Mouse (Mus musculus) liver, embryonic 11.5 days (tissue): ENCODE measurements around the gene Thrb. TPM values are rescaled to one million over a fixed set of nuclear protein-coding genes. Genes with fewer than 3 reads are reported as not detected.

Experiments used
- ATAC-seq: fragments of 200-750 bp; cut with Nextera tagmentation; replicated peaks from 2 replicates; pipeline ENCODE4 v1.8.0; 2017; ENCODE audit warnings: moderate number of reproducible peaks, mild to moderate bottlenecking, moderate TSS enrichment, moderate library complexity; ENCODE audit not compliant: low FRiP score
- DNase-seq: peaks from one replicate; pipeline ENCODE4 v3.0.0-alpha.2; 2017; ENCODE audit warnings: low spot score
- H3K27ac ChIP-seq: fragments of 300-500 bp; sonication (generic); 2 replicates; pipeline ENCODE4 v1.5.1; 2014; ENCODE audit warnings: mild to moderate bottlenecking, low read depth, low read length, control low read depth
- H3K27me3 ChIP-seq: fragments of 300-500 bp; sonication (generic); replicated peaks from 2 replicates; pipeline ENCODE4 v1.6.1; 2014; ENCODE audit warnings: low read length, mixed read lengths; ENCODE audit not compliant: control insufficient read depth, insufficient read depth
- H3K36me3 ChIP-seq: fragments of 300-500 bp; sonication (generic); 2 replicates; pipeline ENCODE4 v1.6.1; 2014; ENCODE audit warnings: mild to moderate bottlenecking, low read length, moderate library complexity, mixed read lengths; ENCODE audit not compliant: control insufficient read depth, insufficient read depth
- H3K4me1 ChIP-seq: fragments of 300-500 bp; sonication (generic); replicated peaks from 2 replicates; pipeline ENCODE4 v1.6.1; 2014; ENCODE audit warnings: low read length, mixed read lengths; ENCODE audit not compliant: control insufficient read depth, insufficient read depth
- H3K4me2 ChIP-seq: fragments of 300-500 bp; sonication (generic); 2 replicates; pipeline ENCODE4 v1.6.1; 2014; ENCODE audit warnings: mild to moderate bottlenecking, control low read depth, moderate library complexity
- H3K4me3 ChIP-seq: fragments of 300-500 bp; sonication (generic); 2 replicates; pipeline ENCODE4 v1.5.1; 2014; ENCODE audit warnings: low read depth, low read length, control low read depth
- H3K9ac ChIP-seq: fragments of 300-500 bp; sonication (generic); 2 replicates; pipeline ENCODE4 v1.6.1; 2014; ENCODE audit warnings: low read depth, low read length, control low read depth
- H3K9me3 ChIP-seq: fragments of 300-500 bp; sonication (generic); 2 replicates; pipeline ENCODE4 v1.6.1; 2016; ENCODE audit warnings: low read length, inconsistent platforms, mixed read lengths; ENCODE audit not compliant: control insufficient read depth
- WGBS: fragments of 180-500 bp; shearing (Covaris S2); extraction: QIAGEN DNeasy Blood & Tissue Kit; methylation state at CpG from one replicate; pipeline ENCODE4 v1.1.7; 2014; 5-methylcytosine and 5-hydroxymethylcytosine counted together
- polyA plus RNA-seq: library from polyadenylated mRNA; unstranded; fragments of >200 nt; fragmentation: Nextera tagmentation; extraction: Ambion mirVana; gene quantifications from 2 replicates; pipeline ENCODE4 v1.2.1, GENCODE M21; 2014

The Thrb gene
- polyA plus RNA-seq, 1 experiment from 2014 or later: 1.7 TPM

- Histone ChIP-seq H3K9me3 (no peaks in the 10 kb centered on the region), H3K36me3 (no peaks in the 10 kb centered on the region), H3K4me3 (no peak overlapping the region), H3K4me2 (no peak overlapping the region), H3K27ac (no peak overlapping the region), H3K4me1 (no peaks in the 10 kb centered on the region), H3K27me3 (no peaks in the 10 kb centered on the region), H3K9ac (no peak overlapping the region)
- 71% methylated on average over 7 of the region's 7 CpGs for WGBS
- DNase-seq: no peak
- ATAC-seq: no peak
Observed at GRCm38 (mm10) chr14:17822754-17823153, 162.7 kb downstream of the Thrb start.

- Histone ChIP-seq H3K36me3 (no peaks in the 10 kb centered on the region), H3K4me3 (no peak overlapping the region), H3K27ac (no peak overlapping the region), H3K9me3 (no peaks in the 10 kb centered on the region), H3K9ac (no peak overlapping the region), H3K27me3 (no peaks in the 10 kb centered on the region), H3K4me1 (no peaks in the 10 kb centered on the region), H3K4me2 (no peak overlapping the region)
- no peak for DNase-seq
- 69% methylated on average over 6 of the region's 6 CpGs for WGBS
- no peak for ATAC-seq
Observed at GRCm38 (mm10) chr14:17827401-17827800, 167.3 kb downstream of the Thrb start.

GRCm38 (mm10) chr14:17835738-17836137 is 175.7 kb downstream of the Thrb start:
- Histone ChIP-seq H3K4me3 (no peak overlapping the region), H3K36me3 (no peaks in the 10 kb centered on the region), H3K4me1 (no peaks in the 10 kb centered on the region), H3K9ac (no peak overlapping the region), H3K27ac (no peak overlapping the region), H3K4me2 (no peak overlapping the region), H3K27me3 (no peaks in the 10 kb centered on the region), H3K9me3 (no peaks in the 10 kb centered on the region)
- no peak for ATAC-seq
- DNase-seq: no peak
- 80% methylated on average over 1 of the region's 1 CpGs for WGBS

- Histone ChIP-seq H3K4me2 (no peak overlapping the region), H3K4me3 (no peak overlapping the region), H3K9me3 (no peaks in the 10 kb centered on the region), H3K27ac (no peak overlapping the region), H3K36me3 (no peaks in the 10 kb centered on the region), H3K9ac (no peak overlapping the region), H3K27me3 (no peaks in the 10 kb centered on the region), H3K4me1 (no peaks in the 10 kb centered on the region)
- 81% methylated on average over 1 of the region's 1 CpGs for WGBS
- DNase-seq (no peak), ATAC-seq (no peak)
Observed at GRCm38 (mm10) chr14:17836766-17837165, 176.7 kb downstream of the Thrb start.

- Histone ChIP-seq H3K36me3 (no peaks in the 10 kb centered on the region), H3K9ac (no peak overlapping the region), H3K27ac (no peak overlapping the region), H3K9me3 (no peaks in the 10 kb centered on the region), H3K4me2 (no peak overlapping the region), H3K4me1 (no peaks in the 10 kb centered on the region), H3K27me3 (no peaks in the 10 kb centered on the region), H3K4me3 (no peak overlapping the region)
- ATAC-seq (no peak), DNase-seq (no peak)
- 68% methylated on average over 5 of the region's 5 CpGs for WGBS
Observed at GRCm38 (mm10) chr14:17845003-17845697, 185.1 kb downstream of the Thrb start.

- no peak overlapping the region for H3K4me2 ChIP-seq
- no peak overlapping the region for H3K27ac ChIP-seq
- WGBS: 58% methylated on average over 6 of the region's 6 CpGs
- no peaks in the 10 kb centered on the region for H3K27me3 ChIP-seq
- no peak overlapping the region for H3K9ac ChIP-seq
- no peaks in the 10 kb centered on the region for H3K4me1 ChIP-seq
- no peak for DNase-seq
- ATAC-seq: no peak
- H3K36me3 ChIP-seq: no peaks in the 10 kb centered on the region
- H3K4me3 ChIP-seq: no peak overlapping the region
- no peaks in the 10 kb centered on the region for H3K9me3 ChIP-seq
Observed at GRCm38 (mm10) chr14:17845871-17846270, 185.8 kb downstream of the Thrb start.

GRCm38 (mm10) chr14:17846700-17847099 is 186.6 kb downstream of the Thrb start:
- no peaks in the 10 kb centered on the region for H3K9me3 ChIP-seq
- no peak overlapping the region for H3K9ac ChIP-seq
- no peak overlapping the region for H3K27ac ChIP-seq
- no peaks in the 10 kb centered on the region for H3K4me1 ChIP-seq
- ATAC-seq (no peak), DNase-seq (no peak)
- H3K27me3 ChIP-seq: no peaks in the 10 kb centered on the region
- no peak overlapping the region for H3K4me2 ChIP-seq
- H3K4me3 ChIP-seq: no peak overlapping the region
- 74% methylated on average over 2 of the region's 2 CpGs for WGBS
- no peaks in the 10 kb centered on the region for H3K36me3 ChIP-seq

GRCm38 (mm10) chr14:17847211-17847610 is 187.2 kb downstream of the Thrb start:
- ATAC-seq: no peak
- Histone ChIP-seq H3K36me3 (no peaks in the 10 kb centered on the region), H3K9me3 (no peaks in the 10 kb centered on the region), H3K4me3 (no peak overlapping the region), H3K27me3 (no peaks in the 10 kb centered on the region), H3K27ac (no peak overlapping the region), H3K9ac (no peak overlapping the region), H3K4me2 (no peak overlapping the region), H3K4me1 (no peaks in the 10 kb centered on the region)
- 59% methylated on average over 8 of the region's 8 CpGs for WGBS
- no peak for DNase-seq

- H3K36me3 ChIP-seq: no peaks in the 10 kb centered on the region
- no peak overlapping the region for H3K9ac ChIP-seq
- H3K27me3 ChIP-seq: no peaks in the 10 kb centered on the region
- DNase-seq (no peak), ATAC-seq (no peak)
- WGBS: 71% methylated on average over 4 of the region's 4 CpGs
- H3K4me1 ChIP-seq: no peaks in the 10 kb centered on the region
- no peak overlapping the region for H3K4me3 ChIP-seq
- H3K9me3 ChIP-seq: no peaks in the 10 kb centered on the region
- no peak overlapping the region for H3K27ac ChIP-seq
- no peak overlapping the region for H3K4me2 ChIP-seq
Observed at GRCm38 (mm10) chr14:17850355-17850754, 190.3 kb downstream of the Thrb start.
